Mouse (Mus musculus): ENCODE data around the gene Bcl11b. TPM values are rescaled to one million over a fixed set of nuclear protein-coding genes. Genes with fewer than 3 reads are reported as not detected.

Gene Bcl11b
- polyA plus RNA-seq, 2 experiments from 2014 or later: 40.0 to 41.6 TPM

DNA sequence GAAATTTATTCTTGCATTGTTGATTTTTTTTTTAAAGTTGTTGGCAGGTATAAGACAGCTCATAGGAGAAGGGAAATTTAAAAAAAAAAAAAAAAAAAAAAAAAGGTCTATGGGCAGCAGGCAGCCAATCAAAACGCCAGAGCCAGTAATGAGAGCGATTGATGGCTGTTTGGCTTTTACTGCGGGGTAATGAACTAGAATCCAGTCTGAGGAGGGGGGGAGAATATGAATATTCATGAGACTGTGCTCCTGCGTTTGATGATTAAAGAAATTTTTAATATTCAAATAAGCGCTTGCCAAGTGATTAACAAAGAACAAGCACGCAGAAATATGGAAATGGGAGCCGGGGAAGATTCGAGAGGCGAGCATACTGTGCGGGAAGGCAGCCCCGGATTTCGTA, 32.8 kb downstream of the Bcl11b start:
- no peak for ATAC-seq

DNA sequence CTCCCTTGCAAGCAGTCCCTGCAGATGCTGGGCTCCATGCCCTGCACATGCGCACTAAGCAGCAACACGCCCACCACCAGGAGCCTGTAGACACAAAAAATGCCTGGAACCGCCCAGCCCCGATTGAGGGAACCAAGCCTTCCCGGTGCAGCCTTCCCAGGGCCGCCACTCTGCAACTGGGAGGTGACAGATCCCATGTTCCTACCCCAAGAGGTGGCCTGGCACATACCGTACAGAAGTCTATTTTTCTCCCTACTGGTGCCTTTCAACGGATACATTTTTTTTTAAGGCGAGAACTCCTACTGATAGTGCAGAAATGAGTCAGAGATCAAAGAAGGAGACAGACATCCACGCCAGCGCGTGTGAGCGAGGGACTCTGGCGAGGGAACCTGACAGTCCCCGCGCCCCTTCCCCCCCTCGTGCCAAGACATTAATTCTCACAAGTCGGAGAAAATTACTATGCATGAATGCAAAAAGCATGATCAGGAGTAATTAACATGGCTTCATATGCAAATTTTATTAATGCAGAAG, 33.5 kb downstream of the Bcl11b start:
- peak; percentile 15 for ATAC-seq

DNA sequence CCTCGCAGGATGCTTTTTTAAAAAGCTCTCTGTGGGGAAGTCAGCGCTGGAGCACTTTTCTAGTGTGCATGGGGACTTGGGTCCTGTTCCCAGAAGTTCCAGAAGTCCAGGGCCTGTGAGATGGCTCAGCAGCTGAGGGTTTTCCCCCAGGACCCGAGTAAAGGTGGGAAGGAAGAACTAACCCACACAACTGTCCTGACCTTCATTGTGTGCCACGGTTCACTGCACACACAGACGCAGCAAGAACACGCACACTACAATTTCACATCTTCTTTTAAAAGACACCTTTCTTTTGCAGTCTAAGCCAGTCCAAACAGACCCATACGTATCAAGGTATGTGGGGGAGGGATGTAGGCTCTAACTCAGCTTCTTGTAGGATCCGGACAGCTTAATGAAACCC, 34.3 kb downstream of the Bcl11b start:
- no peak for ATAC-seq

DNA sequence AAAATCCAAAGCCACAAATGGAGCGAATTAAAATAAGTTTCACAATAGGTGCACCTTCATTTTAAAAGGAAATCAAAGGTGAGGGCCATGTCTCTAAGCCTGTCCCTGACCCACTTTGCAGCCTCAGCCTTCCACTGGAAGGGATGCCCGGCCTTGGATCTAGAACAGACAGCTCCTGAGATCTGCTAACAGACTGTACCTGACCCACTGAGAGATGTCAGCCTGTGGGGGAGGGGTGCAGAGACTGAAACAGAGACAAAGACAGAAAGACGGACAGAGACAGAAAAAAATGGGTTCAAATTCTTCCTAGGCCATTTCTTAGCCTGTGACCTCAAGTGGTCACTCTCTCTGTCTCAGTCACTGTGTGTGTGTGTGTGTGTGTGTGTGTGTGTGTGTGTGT, 35.1 kb downstream of the Bcl11b start:
- ATAC-seq: no peak

DNA sequence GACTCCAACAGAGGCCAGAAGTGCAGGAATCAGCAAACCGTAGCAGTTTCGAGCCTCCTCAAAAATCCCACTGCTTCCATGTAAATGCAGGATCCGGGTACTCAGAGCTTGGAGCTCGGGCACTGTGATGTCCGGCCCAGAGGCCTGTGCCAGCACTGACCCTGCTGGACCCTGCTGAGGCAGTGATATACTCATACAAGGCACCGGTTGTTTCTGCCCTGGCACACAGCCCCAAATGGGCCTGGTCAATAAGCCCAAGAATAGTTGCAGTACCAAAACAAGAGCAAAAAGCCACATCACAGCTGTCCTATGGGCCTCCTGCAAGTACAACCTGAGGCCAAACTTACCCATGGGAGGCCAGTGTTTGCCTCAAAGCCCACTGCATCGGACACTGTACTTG, 36.4 kb downstream of the Bcl11b start:
- no peak for ATAC-seq

DNA sequence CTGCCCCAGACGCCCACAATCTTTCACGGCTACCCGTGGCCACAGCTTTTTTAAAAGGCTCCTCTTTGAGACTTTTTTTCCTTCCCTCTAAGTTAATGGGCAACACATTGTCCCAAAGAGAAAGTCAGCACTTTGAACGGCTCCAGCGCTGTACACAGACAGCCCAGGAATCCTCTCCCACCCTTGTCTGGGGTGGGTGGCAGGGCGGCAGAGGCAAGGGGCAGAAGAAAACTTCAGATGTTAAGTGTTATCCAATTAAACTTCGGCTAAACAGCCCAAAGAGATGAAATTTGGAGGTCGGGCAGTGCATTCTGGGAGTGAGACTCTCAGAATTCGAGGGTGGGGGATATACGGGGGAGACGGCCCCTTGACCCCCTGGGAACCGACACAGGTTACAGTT, 38.3 kb downstream of the Bcl11b start:
- ATAC-seq: no peak

DNA sequence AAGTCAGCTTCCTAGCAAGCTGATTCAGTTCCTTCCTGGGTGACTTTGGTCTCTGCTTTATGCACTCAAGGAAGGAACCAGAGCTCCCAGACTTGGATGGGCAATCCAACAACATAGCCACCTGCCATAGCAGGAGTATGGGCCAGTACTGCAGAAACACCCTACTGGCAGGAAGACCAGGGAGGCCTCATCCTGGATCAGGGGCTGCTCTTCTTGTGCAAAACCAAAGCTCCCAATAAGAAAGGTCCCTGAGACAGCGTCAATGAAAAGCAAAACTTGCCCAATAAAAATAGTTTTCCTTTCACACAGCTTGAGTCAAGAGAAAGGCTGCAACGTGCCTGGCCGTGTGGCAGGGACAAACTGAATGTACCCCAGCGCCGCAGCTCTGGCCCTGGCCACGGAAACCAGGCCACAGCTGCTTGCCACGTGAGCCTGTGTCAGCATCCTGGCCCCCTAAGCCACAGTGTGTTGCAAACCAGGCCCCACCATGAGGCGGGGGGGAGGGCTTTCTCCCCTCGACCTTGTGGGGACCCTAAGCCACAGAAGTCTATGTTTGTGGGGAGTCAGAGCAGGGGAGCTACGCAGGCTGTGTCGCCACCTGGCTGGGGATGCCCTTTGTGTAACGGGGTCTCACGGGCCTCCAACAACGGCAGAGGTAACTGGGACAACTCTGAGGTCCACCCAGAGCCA, 38.9 kb downstream of the Bcl11b start:
- peak; percentile 4 for ATAC-seq

DNA sequence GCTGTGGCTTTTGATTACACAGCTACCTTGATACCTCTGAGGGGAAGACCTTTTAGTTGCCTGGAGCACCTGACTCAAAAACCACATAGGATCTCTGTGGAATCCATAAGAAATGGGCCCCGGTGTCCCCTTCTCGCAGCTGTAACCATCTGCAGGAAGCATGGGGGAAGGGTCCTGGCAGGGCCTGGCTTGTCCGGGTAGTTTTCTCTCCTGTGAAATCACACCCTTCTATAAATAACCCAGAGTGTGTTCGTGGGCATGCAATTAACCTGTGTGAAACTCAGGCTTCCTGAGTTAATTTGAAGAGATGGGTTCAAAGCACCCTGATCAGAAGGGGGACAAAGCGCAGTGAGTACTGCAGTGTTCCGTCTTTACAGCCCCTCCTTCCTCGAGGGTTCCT, 40.5 kb downstream of the Bcl11b start:
- peak; percentile 19 for ATAC-seq

DNA sequence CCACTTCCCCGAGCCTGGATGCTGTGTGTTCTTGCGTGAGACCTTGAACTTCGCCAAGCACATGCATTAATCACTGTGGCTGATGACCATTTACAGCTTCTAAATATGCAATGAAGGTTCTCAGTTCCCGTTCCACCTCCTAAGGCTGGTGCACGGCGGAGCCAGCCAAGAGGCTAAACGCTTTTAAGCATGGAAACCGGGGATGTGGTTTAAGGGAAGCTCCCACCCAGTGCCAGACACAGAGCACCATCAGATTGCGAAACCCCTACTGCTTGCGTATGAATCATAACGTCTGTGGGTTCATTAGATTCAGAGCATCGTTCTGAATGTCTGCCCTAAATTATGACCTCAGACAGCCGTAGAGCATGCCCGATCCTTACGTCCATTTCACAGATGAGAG, 41.6 kb downstream of the Bcl11b start:
- ATAC-seq: peak; percentile 24

DNA sequence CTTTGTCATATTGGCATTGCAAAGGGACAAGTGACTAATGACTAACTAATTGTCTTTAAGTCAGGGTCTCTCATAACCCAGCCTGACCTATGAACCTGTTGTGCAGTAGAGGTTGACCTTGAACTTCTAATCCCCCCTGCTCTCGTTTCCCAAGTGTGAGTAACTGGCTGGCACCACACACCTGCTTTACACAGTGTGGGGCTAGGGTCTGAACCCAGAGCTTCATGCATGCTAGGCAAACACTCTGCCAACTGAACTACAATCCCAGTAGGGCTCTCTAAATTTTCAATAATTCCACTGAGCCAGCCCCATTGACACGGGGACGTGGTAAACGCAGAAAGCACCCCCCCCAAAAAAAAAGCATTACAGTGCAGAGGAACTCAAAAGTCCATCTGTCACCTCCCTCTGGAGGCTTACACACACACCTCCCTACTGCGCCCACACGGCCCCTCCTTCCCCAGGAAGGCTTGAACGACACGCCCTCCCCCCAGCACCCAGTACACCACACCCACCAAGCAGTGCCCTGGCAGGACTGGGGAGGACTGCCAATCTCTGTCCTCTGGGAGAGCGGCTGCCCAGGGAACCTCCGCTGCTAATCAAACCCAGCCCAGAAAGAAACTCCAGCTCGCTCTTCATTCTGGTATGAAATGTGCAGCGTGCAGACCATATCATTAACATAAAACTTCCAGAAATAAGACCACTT, 42.5 kb downstream of the Bcl11b start:
- peak; percentile 67 for ATAC-seq

DNA sequence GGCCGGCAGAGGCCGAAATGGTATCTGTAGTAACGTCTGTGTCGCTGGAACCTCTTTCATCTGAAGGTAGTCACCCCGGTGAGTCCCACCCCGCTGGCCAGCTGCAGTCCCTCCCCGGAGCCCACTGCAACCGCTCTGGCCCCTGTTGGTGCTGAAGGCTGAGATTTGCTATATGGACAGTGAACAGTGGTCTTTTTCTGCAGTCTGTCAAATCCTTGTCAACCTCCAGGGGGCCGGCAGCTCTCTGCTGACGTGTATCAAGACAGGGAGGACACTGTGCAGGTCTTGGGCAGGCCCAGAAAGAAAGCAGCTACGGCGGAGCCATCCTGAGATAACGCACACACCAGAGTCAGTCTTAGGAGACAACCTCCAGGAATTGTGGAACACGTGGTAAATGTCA, 43.0 kb downstream of the Bcl11b start:
- no peak for ATAC-seq

DNA sequence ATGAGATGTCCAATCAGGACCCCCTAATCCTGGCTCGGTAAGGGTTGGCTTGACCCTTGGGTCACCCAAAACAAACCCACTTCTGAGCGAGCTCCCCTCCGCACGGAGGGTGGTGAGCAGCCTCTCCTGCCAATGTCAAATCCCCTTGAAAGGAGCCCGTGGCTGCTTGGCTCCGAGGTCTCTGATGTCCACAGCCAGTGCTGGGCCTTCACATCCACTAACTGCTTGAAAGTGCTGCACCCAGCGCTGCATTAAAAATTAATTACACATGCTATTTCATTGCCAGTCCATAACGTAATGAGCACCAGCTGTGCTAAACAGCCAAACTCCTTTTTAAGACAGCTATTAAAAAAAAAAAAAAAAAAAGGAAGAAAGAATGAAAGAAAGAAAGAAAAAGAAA, 43.5 kb downstream of the Bcl11b start:
- no peak for ATAC-seq

DNA sequence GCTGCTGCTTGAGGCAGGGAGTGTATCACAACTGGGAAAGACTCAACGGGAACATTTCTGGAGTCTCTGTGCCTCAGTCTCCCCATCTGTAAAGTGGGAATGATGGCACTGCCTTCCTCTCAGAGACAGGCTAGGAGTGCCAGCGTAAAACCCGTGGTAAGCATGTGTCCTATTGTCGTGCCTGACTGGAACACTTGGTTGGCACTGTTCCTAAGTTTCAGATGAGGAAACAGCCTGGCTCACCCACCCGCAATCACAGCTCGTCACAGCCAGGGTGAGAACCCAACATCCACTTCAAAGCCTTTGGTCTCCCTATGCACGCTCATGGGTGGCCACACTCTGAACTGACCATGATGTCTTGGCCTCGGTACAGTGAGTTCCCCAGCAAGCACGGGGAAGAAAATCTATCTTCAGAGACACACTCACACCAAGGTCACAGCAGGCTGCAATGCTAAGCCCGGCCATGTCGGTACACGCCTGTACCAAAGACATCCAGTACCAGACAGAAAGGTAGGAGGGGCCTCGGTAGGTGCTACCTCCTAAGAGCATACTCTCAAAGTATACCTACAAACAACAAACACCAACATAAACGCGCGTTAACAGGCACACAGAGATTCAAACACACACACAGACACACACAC, 50.2 kb downstream of the Bcl11b start:
- ATAC-seq: peak; percentile 60

DNA sequence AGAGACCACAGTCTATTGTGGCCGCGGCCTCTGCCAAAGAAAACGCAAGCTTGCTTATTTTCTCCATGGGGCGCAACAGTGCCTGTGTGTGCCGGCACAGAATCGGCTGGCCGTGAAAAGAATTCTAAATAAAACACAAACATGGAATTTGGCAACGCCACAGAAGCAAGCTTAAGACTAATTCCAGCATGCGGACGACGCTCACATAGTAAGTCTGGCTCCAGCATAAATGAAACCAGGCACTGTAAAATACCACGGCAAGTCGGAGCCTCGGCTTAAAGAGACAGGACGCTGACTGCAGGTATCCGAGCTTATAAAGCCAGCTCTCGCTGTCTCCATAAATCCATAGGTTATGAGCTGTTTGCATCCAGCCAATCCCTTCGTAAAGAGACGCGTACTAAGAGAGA, 51.1 kb downstream of the Bcl11b start:
- no peak for ATAC-seq

DNA sequence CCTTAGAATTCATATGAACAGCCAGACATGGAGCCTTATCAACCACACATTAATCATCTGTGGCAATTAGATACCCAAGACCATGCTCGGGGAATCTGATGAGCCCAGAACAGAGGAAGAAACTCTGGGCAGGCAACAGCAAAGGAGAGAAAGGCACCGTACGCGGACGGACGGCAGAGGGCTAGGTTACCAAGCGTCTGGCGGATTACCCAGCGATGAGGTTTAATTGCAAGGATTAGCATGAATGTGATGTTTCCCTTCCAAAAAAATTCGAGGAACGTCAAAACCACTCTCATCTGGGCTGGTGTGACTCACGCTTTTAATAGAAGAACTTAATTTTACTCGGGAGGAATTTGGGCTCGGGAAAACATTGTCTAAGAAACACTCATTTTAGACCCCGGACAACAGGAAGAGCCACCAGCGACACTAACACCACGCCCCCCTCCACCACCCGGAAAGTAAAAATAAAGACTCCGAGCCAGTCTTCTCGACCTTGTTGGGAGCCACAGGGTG, 52.7 kb downstream of the Bcl11b start:
- no peak for ATAC-seq

DNA sequence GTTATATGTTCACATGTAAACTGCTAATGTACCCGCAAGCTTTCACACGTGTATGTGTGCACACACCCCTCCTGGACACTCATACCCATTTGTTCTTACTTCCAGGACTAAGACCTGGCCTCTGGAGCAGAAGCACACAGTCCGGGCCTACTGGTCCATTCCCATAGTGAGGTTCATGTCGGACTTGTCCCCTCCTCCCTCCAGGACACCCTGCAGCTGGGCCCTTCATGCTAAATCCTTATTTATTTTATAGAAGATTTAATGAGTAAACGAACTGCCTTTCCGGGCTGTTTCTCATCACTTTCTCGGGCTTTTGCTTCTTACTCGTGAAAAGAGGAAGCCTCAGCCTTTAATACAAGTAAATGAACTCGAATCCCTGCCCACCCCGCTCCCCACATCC, 54.0 kb downstream of the Bcl11b start:
- ATAC-seq: no peak

DNA sequence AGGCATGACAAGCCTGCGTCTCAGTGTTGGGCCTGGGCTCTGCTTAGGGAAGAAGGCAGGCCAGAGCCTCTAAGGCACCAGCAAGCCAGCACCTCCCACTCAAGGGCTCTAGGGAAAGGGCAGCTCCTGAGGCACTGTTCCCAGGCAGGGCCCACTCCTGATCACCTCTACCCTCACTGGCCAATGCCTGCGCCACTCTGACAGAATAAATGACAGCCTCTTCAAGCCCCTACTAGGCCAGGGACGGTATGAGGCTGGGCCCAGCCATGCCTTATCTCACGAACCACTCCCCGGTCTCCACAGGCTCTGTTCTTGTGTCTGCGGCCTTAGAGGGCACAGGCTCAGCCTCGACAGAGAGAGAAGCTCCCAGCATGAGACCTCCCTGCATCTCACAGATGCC, 61.3 kb downstream of the Bcl11b start:
- ATAC-seq: no peak

DNA sequence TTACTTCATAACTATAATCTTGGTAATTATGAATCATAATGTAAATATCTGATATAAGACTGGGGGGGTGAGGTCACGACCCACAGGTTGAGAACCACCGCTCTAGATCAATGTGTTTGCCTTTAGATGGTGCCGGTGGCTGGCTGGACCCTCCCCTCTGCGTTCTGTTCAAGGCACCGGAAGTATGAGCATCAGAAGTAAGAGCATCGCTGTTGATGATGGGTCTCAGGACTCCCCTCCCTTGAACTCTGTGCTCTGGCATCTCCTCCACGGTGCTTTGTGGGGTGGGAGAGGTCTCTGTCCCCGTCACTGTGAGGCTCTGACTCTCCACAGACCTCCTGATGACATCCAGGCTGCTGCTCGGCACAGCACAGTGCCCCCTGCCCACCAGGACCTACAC, 62.6 kb downstream of the Bcl11b start:
- peak; percentile 71 for ATAC-seq

DNA sequence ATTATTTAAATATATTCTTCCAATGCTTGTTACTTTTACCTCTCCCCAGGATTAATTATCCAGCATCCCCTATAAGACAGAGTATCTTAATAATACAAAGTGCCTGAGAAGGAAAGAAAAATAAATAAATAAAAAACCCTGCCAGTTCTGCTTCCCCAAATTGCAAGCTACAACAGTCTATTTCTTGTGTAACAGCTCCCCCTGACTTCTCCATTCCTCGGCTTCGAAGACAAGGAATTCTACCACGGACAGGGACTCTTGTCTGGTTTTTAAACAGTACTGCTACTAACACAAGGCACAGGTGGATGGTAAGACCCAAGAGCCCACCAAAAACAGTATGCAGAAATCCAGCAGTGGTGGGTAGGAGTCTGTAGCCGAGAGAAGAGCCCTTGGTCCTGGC, 64.2 kb downstream of the Bcl11b start:
- ATAC-seq: no peak

DNA sequence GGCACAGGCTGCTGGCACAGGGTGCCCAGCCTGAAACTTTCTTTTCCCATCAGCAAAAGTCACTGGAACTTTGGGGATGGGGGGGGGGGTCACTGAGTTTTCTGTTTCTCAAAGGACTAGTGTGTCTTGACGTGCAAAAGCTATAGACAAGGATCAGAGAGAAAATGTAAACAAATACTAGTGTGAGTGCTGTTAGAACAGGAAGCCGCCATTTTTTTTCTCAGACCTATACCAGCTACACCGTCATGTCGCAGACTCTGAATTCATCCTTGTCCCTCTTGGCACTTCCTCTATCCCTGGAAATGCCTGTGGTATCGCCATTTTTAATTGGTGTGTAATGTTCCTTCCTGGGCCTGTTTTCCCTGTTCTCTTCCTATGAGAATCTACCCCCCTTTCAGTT, 66.4 kb downstream of the Bcl11b start:
- ATAC-seq: peak; percentile 46

DNA sequence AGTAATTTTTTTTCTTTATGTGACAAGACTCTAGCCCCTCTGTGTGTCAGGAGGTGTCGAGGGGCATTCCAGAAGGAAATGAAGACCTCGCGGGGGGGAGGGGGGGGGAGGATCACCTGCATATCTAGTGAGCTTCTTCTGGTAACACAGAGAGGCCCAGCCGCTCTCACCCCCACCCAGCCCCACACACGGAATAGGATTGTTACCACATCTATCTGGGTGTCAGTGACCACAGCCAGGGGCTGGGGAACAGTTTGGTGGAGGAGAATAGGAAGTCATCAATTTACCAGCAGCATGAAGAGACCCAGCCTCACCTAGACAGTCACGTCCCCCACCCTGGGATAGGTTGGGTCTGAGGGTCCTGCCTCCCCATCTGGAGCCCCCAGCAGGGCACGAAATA, 67.0 kb downstream of the Bcl11b start:
- no peak for ATAC-seq

DNA sequence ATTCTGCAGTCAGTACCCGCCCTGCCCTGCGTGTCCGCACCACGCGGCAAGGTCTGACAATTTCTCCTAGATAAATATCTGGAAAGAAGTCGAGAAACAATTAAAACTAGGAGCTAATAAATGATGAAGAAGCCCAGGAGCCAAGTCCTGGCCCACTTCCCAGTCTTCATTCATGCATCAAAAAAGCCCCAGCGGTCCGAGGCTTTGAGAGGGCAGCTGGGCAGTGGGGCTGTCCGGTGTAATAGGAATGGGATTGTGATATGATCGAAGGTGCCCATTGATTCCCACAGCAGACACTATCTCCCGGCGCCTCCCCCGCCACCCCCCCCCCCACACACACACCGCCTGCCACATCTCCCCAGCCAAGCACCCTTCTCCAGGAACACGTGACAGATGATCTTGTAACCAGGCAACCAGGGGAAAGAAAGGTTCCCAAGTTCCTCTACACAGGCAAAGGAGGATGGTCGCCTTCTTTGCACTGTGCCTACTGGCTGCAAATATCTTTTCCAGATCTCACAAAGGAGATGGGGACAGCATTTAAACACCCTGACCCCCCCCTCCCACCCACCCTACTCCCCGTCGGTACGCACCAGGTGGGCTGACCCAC, 68.5 kb downstream of the Bcl11b start:
- ATAC-seq: no peak

DNA sequence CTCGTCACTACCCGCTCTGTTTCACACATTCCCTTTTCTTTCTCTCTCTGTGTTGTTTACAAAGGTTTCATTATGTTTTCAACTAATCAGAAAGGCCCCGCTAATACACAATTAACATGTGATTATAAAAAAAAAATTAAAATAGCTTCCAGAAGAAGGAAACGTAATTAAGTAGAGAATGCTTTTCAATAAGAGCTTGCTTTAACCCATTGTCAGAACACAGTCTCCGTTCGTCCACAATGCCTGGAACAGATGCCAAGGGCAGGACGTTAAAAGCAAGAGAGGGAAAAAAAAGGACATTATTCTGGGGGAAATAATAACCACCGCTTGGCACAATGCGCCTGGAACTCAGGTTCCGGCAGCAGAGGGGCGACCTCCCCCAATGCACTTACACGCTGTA, 71.3 kb downstream of the Bcl11b start:
- no peak for ATAC-seq

All from CD4-positive, CD25-positive, alpha-beta regulatory T cell, adult 4 months (primary cell).